Mouse (Mus musculus) E14TG2a.4 (cell line): Measurements from ENCODE around the gene Pwwp2b.

Experiments
- H3K27me3 ChIP-seq: 2 replicates; pipeline ENCODE4 v1.6.1; 2014; ENCODE audit warnings: low read length, control low read depth; ENCODE audit not compliant: insufficient read depth
- H3K36me3 ChIP-seq: 2 replicates; pipeline ENCODE4 v1.6.1; 2014; ENCODE audit warnings: low read length, control low read depth; ENCODE audit not compliant: insufficient read depth
- H3K4me1 ChIP-seq: replicated peaks from 2 replicates; pipeline ENCODE4 v1.6.1; 2014; ENCODE audit warnings: low read depth, low read length, control low read depth
- H3K4me3 ChIP-seq: replicated peaks from 2 replicates; pipeline ENCODE4 v1.5.1; 2014; ENCODE audit warnings: mild to moderate bottlenecking, low read length
- H3K9me3 ChIP-seq: 2 replicates; pipeline ENCODE4 v1.6.1; 2014; ENCODE audit warnings: low read length, control low read depth
- CTCF ChIP-seq: conservative IDR thresholded peaks from 2 replicates; pipeline ENCODE4 v1.5.1; 2014; ENCODE audit warnings: low read length
- NANOG ChIP-seq: IDR thresholded peaks from 2 replicates; pipeline ENCODE4 v1.6.1; 2014; ENCODE audit warnings: borderline replicate concordance, low read length, mixed read lengths
- POU5F1 ChIP-seq: IDR thresholded peaks from 2 replicates; pipeline ENCODE4 v1.6.1; 2014; ENCODE audit warnings: low read length, borderline replicate concordance

The Pwwp2b gene

DNA sequence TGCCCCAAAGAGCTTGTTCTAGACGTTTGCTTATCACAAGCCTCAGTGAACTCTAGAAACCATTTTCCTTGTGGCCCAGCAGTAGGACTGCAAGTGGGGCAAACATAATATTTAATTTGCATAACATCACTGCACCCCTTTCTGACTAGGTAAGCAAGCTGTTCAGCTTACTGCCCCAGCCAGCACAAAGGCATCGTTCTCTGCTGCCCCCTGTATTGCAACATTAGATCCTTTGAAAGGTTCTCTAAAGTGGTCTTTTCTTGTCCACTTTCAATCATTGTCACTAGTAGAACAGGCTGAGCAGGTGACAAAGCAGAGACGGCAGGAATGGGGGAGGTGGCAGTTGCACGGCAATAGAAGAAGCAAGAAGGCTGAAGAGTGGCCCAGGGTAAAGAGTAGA, 45.1 kb downstream of the Pwwp2b start:
- no peaks in the 10 kb centered on the region for H3K9me3 ChIP-seq
- no peaks in the 10 kb centered on the region for H3K36me3 ChIP-seq
- no peak for TF ChIP-seq NANOG
- TF ChIP-seq CTCF = 0 out of 2 replicates have a peak, but pooled peaks have one; percentile 3
- H3K4me3 ChIP-seq = no peak overlapping the region
- peaks cover 50% of the 10 kb centered on the region for H3K4me1 ChIP-seq
- H3K27me3 ChIP-seq = 0 out of 2 replicates have a peak, but pooled peaks cover 5% of the 10 kb centered on the region

DNA sequence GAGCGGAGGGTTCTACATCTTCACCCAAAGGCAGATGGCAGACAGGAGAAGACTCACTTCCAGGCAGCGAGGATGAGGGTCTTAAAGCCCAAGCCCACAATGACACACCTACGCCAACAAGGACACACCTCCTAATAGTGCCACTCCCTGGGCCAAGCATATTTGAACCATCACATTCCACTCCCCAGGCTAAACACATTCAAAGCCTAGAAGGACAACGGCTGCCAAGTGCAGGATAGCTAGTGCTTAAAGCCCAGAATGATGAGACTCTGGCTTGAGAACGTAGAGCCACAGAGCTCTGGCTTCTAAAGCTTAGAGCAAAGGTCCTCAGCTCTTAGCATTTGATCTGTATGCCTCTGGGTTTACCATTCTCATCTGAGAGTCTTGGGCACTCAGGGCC, 45.8 kb downstream of the Pwwp2b start:
- Histone ChIP-seq H3K4me1 (peaks cover 57% of the 10 kb centered on the region), H3K36me3 (no peaks in the 10 kb centered on the region), H3K27me3 (0 out of 2 replicates have a peak, but pooled peaks cover 2% of the 10 kb centered on the region), H3K4me3 (no peak overlapping the region), H3K9me3 (no peaks in the 10 kb centered on the region)
- no peak for TF ChIP-seq POU5F1
- TF ChIP-seq CTCF = no peak
- TF ChIP-seq NANOG = no peak

GRCm38 (mm10) chr7:139295653-139296052, 47.4 kb downstream of the Pwwp2b start:
- TF ChIP-seq CTCF (no peak), POU5F1 (no peak), NANOG (no peak)
- H3K36me3 ChIP-seq = no peaks in the 10 kb centered on the region
- no peak overlapping the region for H3K4me3 ChIP-seq
- no peaks in the 10 kb centered on the region for H3K9me3 ChIP-seq
- H3K4me1 ChIP-seq = peaks cover 70% of the 10 kb centered on the region
- H3K27me3 ChIP-seq = no peaks in the 10 kb centered on the region

DNA sequence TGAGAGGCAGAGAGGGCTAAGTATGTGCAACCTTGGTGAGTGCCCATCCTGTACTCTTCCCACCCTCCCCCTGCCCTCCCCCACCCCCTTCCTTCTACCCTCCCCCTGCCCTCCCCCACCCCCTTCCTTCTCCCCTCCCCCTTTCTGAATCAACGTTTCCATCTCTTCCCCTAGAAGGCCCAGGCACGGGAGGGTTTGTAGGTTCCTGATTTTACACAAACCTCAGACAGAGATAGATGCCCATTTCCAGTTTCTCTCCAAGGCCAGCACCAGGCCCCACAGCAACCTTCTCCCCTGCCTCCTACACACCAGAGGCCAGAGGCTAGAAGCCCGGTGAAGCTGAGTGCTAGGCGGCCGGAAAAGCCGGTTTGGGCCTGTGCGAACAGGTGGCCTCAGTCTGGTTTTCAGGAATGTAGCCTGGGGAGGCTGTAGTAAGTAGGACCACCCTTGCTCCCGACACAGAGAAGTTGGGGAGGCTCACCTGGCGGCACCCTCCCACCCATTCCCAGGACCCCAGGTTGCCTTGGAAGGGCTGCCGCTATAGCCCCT, 48.3 kb downstream of the Pwwp2b start:
- H3K27me3 ChIP-seq = no peaks in the 10 kb centered on the region
- H3K4me3 ChIP-seq = peak overlapping the region; percentile 43
- H3K4me1 ChIP-seq = peaks cover 79% of the 10 kb centered on the region
- no peaks in the 10 kb centered on the region for H3K36me3 ChIP-seq
- no peak for TF ChIP-seq NANOG
- TF ChIP-seq CTCF = no peak
- TF ChIP-seq POU5F1 = no peak
- no peaks in the 10 kb centered on the region for H3K9me3 ChIP-seq

DNA sequence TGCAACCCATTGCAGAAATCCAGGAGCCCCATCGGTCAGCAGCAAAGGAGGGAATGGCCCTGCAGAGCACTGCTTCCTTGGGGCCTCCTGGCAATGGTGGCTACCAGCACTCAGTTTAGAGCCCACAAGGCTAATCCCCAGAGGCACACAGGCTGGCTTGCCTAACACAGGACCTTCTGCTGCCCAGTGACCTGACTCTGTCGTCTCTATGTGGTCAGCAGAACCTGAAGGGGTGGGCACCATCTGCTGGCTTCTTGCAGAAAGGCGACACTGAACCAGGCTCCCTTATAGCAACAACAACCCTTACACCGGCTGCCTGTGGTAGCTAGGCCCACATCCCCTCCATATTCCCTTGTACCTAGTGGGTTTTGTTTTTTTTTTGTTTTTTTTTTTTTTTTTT, 50.2 kb downstream of the Pwwp2b start:
- TF ChIP-seq CTCF (no peak), NANOG (no peak), POU5F1 (no peak)

GRCm38 (mm10) chr7:139299424-139299823, 51.1 kb downstream of the Pwwp2b start:
- Histone ChIP-seq H3K36me3 (no peaks in the 10 kb centered on the region), H3K4me1 (peaks cover 82% of the 10 kb centered on the region), H3K9me3 (no peaks in the 10 kb centered on the region), H3K27me3 (no peaks in the 10 kb centered on the region), H3K4me3 (no peak overlapping the region)
- TF ChIP-seq POU5F1 = no peak
- TF ChIP-seq NANOG = no peak
- peak; percentile 88 for TF ChIP-seq CTCF

More for the DNA sequence above, 50.2 kb downstream of the Pwwp2b start:
- no peaks in the 10 kb centered on the region for H3K36me3 ChIP-seq
- no peaks in the 10 kb centered on the region for H3K9me3 ChIP-seq
- H3K4me1 ChIP-seq = peaks cover 92% of the 10 kb centered on the region
- no peak overlapping the region for H3K4me3 ChIP-seq
- no peaks in the 10 kb centered on the region for H3K27me3 ChIP-seq

GRCm38 (mm10) chr7:139300423-139300822, 52.1 kb downstream of the Pwwp2b start:
- no peak overlapping the region for H3K4me3 ChIP-seq
- H3K9me3 ChIP-seq = no peaks in the 10 kb centered on the region
- TF ChIP-seq CTCF (no peak), NANOG (no peak), POU5F1 (no peak)
- peaks cover 72% of the 10 kb centered on the region for H3K4me1 ChIP-seq
- H3K36me3 ChIP-seq = no peaks in the 10 kb centered on the region
- no peaks in the 10 kb centered on the region for H3K27me3 ChIP-seq

DNA sequence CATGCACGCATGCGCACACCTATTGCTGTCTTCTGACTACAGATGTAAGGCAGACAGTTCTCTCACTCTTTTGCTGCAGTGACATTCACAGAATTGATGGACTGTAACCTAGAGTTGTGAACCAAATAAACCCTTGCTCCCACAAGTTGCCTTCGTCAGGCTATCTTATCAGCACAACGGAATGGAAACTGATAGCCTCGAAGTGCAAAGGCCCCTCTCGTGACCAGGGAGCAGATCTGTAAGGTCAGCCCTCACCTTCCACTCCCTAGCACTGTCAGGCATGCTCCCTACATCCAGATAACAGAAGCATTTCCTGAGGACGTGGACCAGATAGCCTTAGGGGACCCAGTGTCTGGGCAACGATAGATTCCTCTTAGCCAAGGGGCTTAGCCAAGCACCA, 53.2 kb downstream of the Pwwp2b start:
- TF ChIP-seq POU5F1 (no peak), NANOG (no peak), CTCF (no peak)
- Histone ChIP-seq H3K9me3 (no peaks in the 10 kb centered on the region), H3K27me3 (peaks cover 9% of the 10 kb centered on the region; the same call in 1 of the 2 replicates), H3K4me3 (no peak overlapping the region), H3K4me1 (peaks cover 62% of the 10 kb centered on the region), H3K36me3 (no peaks in the 10 kb centered on the region)

DNA sequence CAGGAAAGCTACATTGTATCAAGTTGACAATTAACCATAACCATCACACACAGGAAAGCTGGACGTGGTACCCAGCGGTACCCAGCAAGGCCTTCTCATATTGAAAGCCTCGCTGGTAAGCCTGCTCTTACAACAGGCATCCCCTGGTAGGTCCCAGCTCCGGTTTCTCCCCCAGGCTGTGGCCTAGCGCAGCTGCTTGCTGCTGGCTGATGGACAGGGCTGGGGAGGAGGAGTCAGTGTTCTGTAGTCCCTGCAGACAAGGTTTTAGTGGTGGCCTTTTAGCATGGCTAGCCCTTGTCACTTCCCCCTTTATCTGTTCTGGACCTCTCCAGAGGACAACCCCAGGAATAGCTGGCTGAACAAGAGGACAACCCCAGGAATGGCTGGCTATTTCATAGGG, 54.0 kb downstream of the Pwwp2b start:
- no peaks in the 10 kb centered on the region for H3K9me3 ChIP-seq
- H3K4me3 ChIP-seq = no peak overlapping the region; the same call in 1 of the 2 replicates
- TF ChIP-seq CTCF (no peak), NANOG (no peak), POU5F1 (no peak)
- no peaks in the 10 kb centered on the region for H3K36me3 ChIP-seq
- peaks cover 12% of the 10 kb centered on the region; the same call in 1 of the 2 replicates for H3K27me3 ChIP-seq
- H3K4me1 ChIP-seq = peaks cover 55% of the 10 kb centered on the region
